Mouse (Mus musculus) forebrain, embryonic 12.5 days (tissue): ENCODE measurements around the gene Rpl10a. TPM values are rescaled to one million over a fixed set of nuclear protein-coding genes. Genes with fewer than 3 reads are reported as not detected.
A peak's percentile ranks its signal among the peaks of the same experiment; 100 is the strongest.
"Not testable (repeated sequence)": the region's sequence is repeated elsewhere in the genome, so short reads cannot be mapped to it uniquely, and the experiment has no call there.

ENCODE experiments used
- ATAC-seq: fragments of 200-750 bp; cut with Nextera tagmentation; 2 replicates; pipeline ENCODE4 v1.8.0; 2017; ENCODE audit warnings: moderate TSS enrichment; ENCODE audit not compliant: low FRiP score
- H3K27ac ChIP-seq: fragments of 300-500 bp; sonication (generic); 2 replicates; pipeline ENCODE4 v1.5.1; 2016; ENCODE audit warnings: mild to moderate bottlenecking
- H3K27me3 ChIP-seq: fragments of 300-500 bp; sonication (generic); 2 replicates; pipeline ENCODE4 v1.6.1; 2016; ENCODE audit warnings: mild to moderate bottlenecking
- H3K36me3 ChIP-seq: fragments of 300-500 bp; sonication (generic); replicated peaks from 2 replicates; pipeline ENCODE4 v1.6.1; 2016; ENCODE audit warnings: mild to moderate bottlenecking
- H3K4me1 ChIP-seq: fragments of 300-500 bp; sonication (generic); 2 replicates; pipeline ENCODE4 v1.6.1; 2016
- H3K4me2 ChIP-seq: fragments of 300-500 bp; sonication (generic); 2 replicates; pipeline ENCODE4 v1.6.1; 2016; ENCODE audit warnings: mild to moderate bottlenecking, moderate library complexity
- H3K4me3 ChIP-seq: fragments of 300-500 bp; sonication (generic); replicated peaks from 2 replicates; pipeline ENCODE4 v1.5.1; 2016; ENCODE audit warnings: mild to moderate bottlenecking
- H3K9ac ChIP-seq: fragments of 300-500 bp; sonication (generic); 2 replicates; pipeline ENCODE4 v1.6.1; 2016; ENCODE audit warnings: mild to moderate bottlenecking
- H3K9me3 ChIP-seq: fragments of 300-500 bp; sonication (generic); 2 replicates; pipeline ENCODE4 v1.6.1; 2016
- WGBS: fragments of 180-500 bp; shearing (Covaris S2); methylation state at CpG from one replicate; pipeline ENCODE4 v1.1.7; 2016; 5-methylcytosine and 5-hydroxymethylcytosine counted together
- polyA plus RNA-seq: library from polyadenylated mRNA; unstranded; fragments of >200 nt; fragmentation: Nextera tagmentation; extraction: Ambion mirVana; gene quantifications from 2 replicates; pipeline ENCODE4 v1.2.1, GENCODE M21; 2016

Gene Rpl10a
- polyA plus RNA-seq, 1 experiment from 2014 or later = 384 TPM

- Histone ChIP-seq H3K36me3 (peaks cover 7% of the 10 kb centered on the region), H3K9ac (no peak overlapping the region), H3K27me3 (peaks cover 5% of the 10 kb centered on the region; the same call in 1 of the 2 replicates), H3K4me1 (peaks cover 25% of the 10 kb centered on the region), H3K27ac (no peak overlapping the region), H3K4me2 (no peak overlapping the region), H3K4me3 (no peak overlapping the region), H3K9me3 (no peaks in the 10 kb centered on the region)
- no peak for ATAC-seq
- 72% methylated on average over 5 of the region's 5 CpGs for WGBS
Observed at GRCm38 (mm10) chr17:28311366-28312132, 16.7 kb upstream of the Rpl10a start.

- peak; percentile 27 for ATAC-seq
- 25% methylated on average over 17 of the region's 17 CpGs for WGBS
- Histone ChIP-seq H3K27ac (no peak overlapping the region), H3K4me2 (peak overlapping the region; percentile 95), H3K27me3 (peaks cover 2% of the 10 kb centered on the region; the same call in 1 of the 2 replicates), H3K4me1 (peaks cover 25% of the 10 kb centered on the region), H3K4me3 (peak overlapping the region; percentile 87), H3K36me3 (peaks cover 16% of the 10 kb centered on the region), H3K9me3 (no peaks in the 10 kb centered on the region), H3K9ac (peak overlapping the region; percentile 25; the same call in 1 of the 2 replicates)
Observed at GRCm38 (mm10) chr17:28312232-28313211, 15.7 kb upstream of the Rpl10a start.

- WGBS = under 1% methylated on average over 65 of the region's 69 CpGs
- peak; percentile 98 for ATAC-seq
- peak within 1 kb of the TSS; percentile 95 for H3K4me2 ChIP-seq
- H3K27me3 ChIP-seq = no peaks in the 10 kb centered on the region
- peak within 1 kb of the TSS; percentile 93 for H3K9ac ChIP-seq
- peaks cover 24% of the 10 kb centered on the region for H3K4me1 ChIP-seq
- H3K9me3 ChIP-seq = no peaks in the 10 kb centered on the region
- peak within 1 kb of the TSS; percentile 86 for H3K27ac ChIP-seq
- peak within 1 kb of the TSS; percentile 87 for H3K4me3 ChIP-seq
- peaks cover 20% of the 10 kb centered on the region for H3K36me3 ChIP-seq
Observed at GRCm38 (mm10) chr17:28313212-28313879, 14.9 kb upstream of the Rpl10a start, which contains the start of gene Fance. Gene Fance (plus strand): TSS chr17:28313519.

- Histone ChIP-seq H3K4me1 (peaks cover 20% of the 10 kb centered on the region), H3K9me3 (no peaks in the 10 kb centered on the region), H3K36me3 (peaks cover 24% of the 10 kb centered on the region), H3K4me3 (peak overlapping the region; percentile 87), H3K27me3 (no peaks in the 10 kb centered on the region), H3K9ac (peak overlapping the region; percentile 93), H3K4me2 (peak overlapping the region; percentile 95), H3K27ac (peak overlapping the region; percentile 86)
- 3% methylated on average over 11 of the region's 11 CpGs for WGBS
- peak; percentile 45 for ATAC-seq
Observed at GRCm38 (mm10) chr17:28313880-28314225, 14.4 kb upstream of the Rpl10a start.

- no peak for ATAC-seq
- peaks cover 32% of the 10 kb centered on the region for H3K36me3 ChIP-seq
- no peak overlapping the region for H3K4me3 ChIP-seq
- peaks cover 20% of the 10 kb centered on the region for H3K4me1 ChIP-seq
- no peak overlapping the region; the same call in 1 of the 2 replicates for H3K9ac ChIP-seq
- H3K27me3 ChIP-seq = no peaks in the 10 kb centered on the region
- no peak overlapping the region for H3K4me2 ChIP-seq
- WGBS = 86% methylated on average over 20 of the region's 20 CpGs
- H3K27ac ChIP-seq = no peak overlapping the region
- H3K9me3 ChIP-seq = no peaks in the 10 kb centered on the region
Observed at GRCm38 (mm10) chr17:28315611-28316160, 12.6 kb upstream of the Rpl10a start.

- Histone ChIP-seq H3K36me3 (peaks cover 32% of the 10 kb centered on the region), H3K27ac (no peak overlapping the region), H3K27me3 (no peaks in the 10 kb centered on the region), H3K9ac (no peak overlapping the region), H3K9me3 (no peaks in the 10 kb centered on the region), H3K4me2 (no peak overlapping the region), H3K4me3 (no peak overlapping the region), H3K4me1 (peaks cover 20% of the 10 kb centered on the region)
- no peak for ATAC-seq
- WGBS = 91% methylated on average over 9 of the region's 9 CpGs
Observed at GRCm38 (mm10) chr17:28316476-28316875, 11.8 kb upstream of the Rpl10a start.

- H3K27ac ChIP-seq = no peak overlapping the region
- H3K4me2 ChIP-seq = no peak overlapping the region
- H3K36me3 ChIP-seq = peaks cover 32% of the 10 kb centered on the region
- no peak for ATAC-seq
- no peak overlapping the region for H3K9ac ChIP-seq
- 57% methylated on average over 8 of the region's 8 CpGs for WGBS
- no peaks in the 10 kb centered on the region for H3K27me3 ChIP-seq
- peaks cover 20% of the 10 kb centered on the region for H3K4me1 ChIP-seq
- H3K4me3 ChIP-seq = no peak overlapping the region
- H3K9me3 ChIP-seq = no peaks in the 10 kb centered on the region
Observed at GRCm38 (mm10) chr17:28317091-28317490, 11.2 kb upstream of the Rpl10a start.

- H3K4me3 ChIP-seq = no peak overlapping the region
- no peak overlapping the region for H3K9ac ChIP-seq
- no peaks in the 10 kb centered on the region for H3K9me3 ChIP-seq
- ATAC-seq = no peak
- 90% methylated on average over 9 of the region's 9 CpGs for WGBS
- H3K36me3 ChIP-seq = peaks cover 37% of the 10 kb centered on the region
- peaks cover 18% of the 10 kb centered on the region for H3K4me1 ChIP-seq
- no peak overlapping the region for H3K27ac ChIP-seq
- no peaks in the 10 kb centered on the region for H3K27me3 ChIP-seq
- H3K4me2 ChIP-seq = no peak overlapping the region
Observed at GRCm38 (mm10) chr17:28317725-28318124, 10.5 kb upstream of the Rpl10a start.

- WGBS = 94% methylated on average over 4 of the region's 4 CpGs
- H3K4me1 ChIP-seq = no peaks in the 10 kb centered on the region
- H3K27me3 ChIP-seq = no peaks in the 10 kb centered on the region
Observed at GRCm38 (mm10) chr17:28321700-28322099, 6.6 kb upstream of the Rpl10a start.

GRCm38 (mm10) chr17:28323786-28324185 is 4.5 kb upstream of the Rpl10a start:
- 92% methylated on average over 8 of the region's 8 CpGs for WGBS
- Histone ChIP-seq H3K36me3 (peaks cover 37% of the 10 kb centered on the region), H3K4me2 (no peak overlapping the region), H3K9ac (no peak overlapping the region), H3K27me3 (no peaks in the 10 kb centered on the region), H3K4me1 (peaks cover 8% of the 10 kb centered on the region), H3K27ac (no peak overlapping the region), H3K9me3 (peaks cover 6% of the 10 kb centered on the region; the same call in 1 of the 2 replicates), H3K4me3 (no peak overlapping the region)
- no peak for ATAC-seq

More at GRCm38 (mm10) chr17:28321700-28322099, 6.6 kb upstream of the Rpl10a start:
- Histone ChIP-seq H3K9ac (no peak overlapping the region), H3K4me3 (no peak overlapping the region), H3K9me3 (peaks cover 6% of the 10 kb centered on the region; the same call in 1 of the 2 replicates), H3K36me3 (peaks cover 52% of the 10 kb centered on the region), H3K27ac (no peak overlapping the region), H3K4me2 (no peak overlapping the region)
- ATAC-seq = no peak

GRCm38 (mm10) chr17:28324416-28324815 is 3.9 kb upstream of the Rpl10a start:
- H3K27me3 ChIP-seq, ATAC-seq, H3K4me3 ChIP-seq, H3K9ac ChIP-seq, H3K27ac ChIP-seq, H3K9me3 ChIP-seq, H3K4me2 ChIP-seq: not testable (repeated sequence)
- 93% methylated on average over 7 of the region's 7 CpGs for WGBS
- Histone ChIP-seq H3K4me1 (peaks cover 13% of the 10 kb centered on the region), H3K36me3 (peaks cover 34% of the 10 kb centered on the region)
